Mouse (Mus musculus) limb, embryonic 13.5 days (tissue): ENCODE measurements at regions not wholly inside any gene's neighbourhood (a gene's known extent, or its start where the extent isn't known, plus 50 kb on each side); places are given as distances from the start of the nearest gene placed in this dataset.

Experiments used
- ATAC-seq: fragments of 200-750 bp; cut with Nextera tagmentation; 2 replicates; pipeline ENCODE4 v1.8.0; 2017; ENCODE audit warnings: low read depth, moderate number of reproducible peaks, moderate TSS enrichment; ENCODE audit not compliant: low FRiP score
- H3K27ac ChIP-seq: fragments of 300-500 bp; sonication (generic); 2 replicates; pipeline ENCODE4 v1.5.1; 2015; ENCODE audit warnings: inconsistent platforms, mild to moderate bottlenecking, moderate library complexity
- H3K27me3 ChIP-seq: fragments of 300-500 bp; sonication (generic); 2 replicates; pipeline ENCODE4 v1.6.1; 2015; ENCODE audit warnings: mild to moderate bottlenecking, inconsistent platforms
- H3K36me3 ChIP-seq: fragments of 300-500 bp; sonication (generic); 2 replicates; pipeline ENCODE4 v1.6.1; 2015; ENCODE audit warnings: inconsistent platforms, mild to moderate bottlenecking, moderate library complexity
- H3K4me1 ChIP-seq: fragments of 300-500 bp; sonication (generic); 2 replicates; pipeline ENCODE4 v1.6.1; 2015; ENCODE audit warnings: inconsistent platforms
- H3K4me2 ChIP-seq: fragments of 300-500 bp; sonication (generic); replicated peaks from 2 replicates; pipeline ENCODE4 v1.6.1; 2015; ENCODE audit warnings: inconsistent platforms, mild to moderate bottlenecking, moderate library complexity
- H3K4me3 ChIP-seq: fragments of 300-500 bp; sonication (generic); 2 replicates; pipeline ENCODE4 v1.5.1; 2015; ENCODE audit warnings: moderate library complexity, mild to moderate bottlenecking, inconsistent platforms
- H3K9ac ChIP-seq: fragments of 300-500 bp; sonication (generic); 2 replicates; pipeline ENCODE4 v1.6.1; 2015; ENCODE audit warnings: mild to moderate bottlenecking, inconsistent platforms
- H3K9me3 ChIP-seq: fragments of 300-500 bp; sonication (generic); 2 replicates; pipeline ENCODE4 v1.6.1; 2016; ENCODE audit warnings: inconsistent platforms
- WGBS: fragments of 180-500 bp; shearing (Covaris S2); methylation state at CpG from one replicate; pipeline ENCODE4 v1.1.7; 2015; 5-methylcytosine and 5-hydroxymethylcytosine counted together

- no peaks in the 10 kb centered on the region for H3K36me3 ChIP-seq
- no peak for ATAC-seq
- WGBS: 92% methylated on average over 1 of the region's 1 CpGs
These were observed 133.1 kb downstream of the Rap2a start for GRCm38 (mm10) chr14:120611311-120611710.

DNA sequence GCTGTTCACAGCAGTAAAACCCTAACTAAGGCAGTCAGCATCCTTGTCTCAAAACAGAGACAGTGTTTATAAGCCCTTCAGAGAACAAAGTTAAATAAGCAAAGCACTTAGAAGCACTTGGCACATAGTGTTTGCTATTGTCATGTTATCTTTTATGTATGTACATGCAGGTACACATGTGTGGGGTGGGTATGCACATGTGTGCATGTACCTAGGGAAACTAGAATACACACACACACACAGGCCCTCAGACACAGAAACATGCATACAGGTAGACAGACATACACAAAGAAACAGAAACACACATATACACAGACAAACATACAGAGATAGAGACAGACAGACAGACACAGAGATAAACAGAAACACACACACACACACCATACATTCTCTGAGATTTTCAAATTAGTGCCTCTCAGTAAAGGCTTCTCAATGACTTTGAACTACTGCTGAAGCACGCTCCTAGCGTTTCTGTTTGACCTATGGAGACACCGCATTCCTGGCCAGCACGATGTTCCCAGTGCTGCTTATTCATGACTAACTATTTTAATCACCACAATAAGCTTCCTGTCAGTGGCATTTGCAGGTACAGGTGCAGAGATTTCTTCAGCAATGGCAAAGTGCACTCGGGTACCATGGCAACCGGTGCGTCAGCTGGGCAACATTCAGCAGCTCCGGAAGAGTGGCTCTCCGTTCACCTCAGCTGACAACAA, 148.1 kb downstream of the Rap2a start:
- Histone ChIP-seq H3K9ac (no peak overlapping the region), H3K27ac (no peak overlapping the region), H3K9me3 (no peaks in the 10 kb centered on the region), H3K4me1 (no peaks in the 10 kb centered on the region), H3K4me3 (no peak overlapping the region), H3K4me2 (no peak overlapping the region), H3K36me3 (no peaks in the 10 kb centered on the region), H3K27me3 (no peaks in the 10 kb centered on the region)
- ATAC-seq: no peak
- WGBS: 78% methylated on average over 9 of the region's 9 CpGs

More at GRCm38 (mm10) chr14:120611311-120611710, 133.1 kb downstream of the Rap2a start:
- Histone ChIP-seq H3K27ac (no peak overlapping the region), H3K4me3 (no peak overlapping the region), H3K4me1 (no peaks in the 10 kb centered on the region), H3K9me3 (no peaks in the 10 kb centered on the region), H3K9ac (no peak overlapping the region), H3K27me3 (no peaks in the 10 kb centered on the region), H3K4me2 (no peak overlapping the region)

DNA sequence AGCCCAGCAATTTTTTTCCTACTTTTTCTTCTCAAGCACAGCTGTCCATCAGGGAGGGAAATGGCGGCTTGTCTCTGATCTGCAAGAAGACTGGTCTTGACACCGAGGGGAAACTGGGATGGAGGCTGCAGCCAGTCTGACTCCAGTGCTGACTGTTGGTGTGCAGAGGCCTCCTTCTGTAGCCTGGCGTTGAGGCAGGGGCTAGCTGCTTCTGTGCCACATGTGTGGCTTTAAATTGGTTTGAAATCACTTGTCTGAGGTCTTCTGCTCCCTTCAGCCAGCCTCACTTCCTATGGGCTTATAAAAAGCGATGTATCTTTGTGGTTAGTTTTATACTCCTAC, 148.7 kb downstream of the Rap2a start:
- H3K4me3 ChIP-seq: no peak overlapping the region
- H3K36me3 ChIP-seq: no peaks in the 10 kb centered on the region
- H3K9me3 ChIP-seq: no peaks in the 10 kb centered on the region
- no peak for ATAC-seq
- no peaks in the 10 kb centered on the region for H3K27me3 ChIP-seq
- H3K4me1 ChIP-seq: no peaks in the 10 kb centered on the region
- WGBS: 81% methylated on average over 4 of the region's 4 CpGs
- no peak overlapping the region for H3K4me2 ChIP-seq
- H3K9ac ChIP-seq: no peak overlapping the region
- H3K27ac ChIP-seq: no peak overlapping the region

DNA sequence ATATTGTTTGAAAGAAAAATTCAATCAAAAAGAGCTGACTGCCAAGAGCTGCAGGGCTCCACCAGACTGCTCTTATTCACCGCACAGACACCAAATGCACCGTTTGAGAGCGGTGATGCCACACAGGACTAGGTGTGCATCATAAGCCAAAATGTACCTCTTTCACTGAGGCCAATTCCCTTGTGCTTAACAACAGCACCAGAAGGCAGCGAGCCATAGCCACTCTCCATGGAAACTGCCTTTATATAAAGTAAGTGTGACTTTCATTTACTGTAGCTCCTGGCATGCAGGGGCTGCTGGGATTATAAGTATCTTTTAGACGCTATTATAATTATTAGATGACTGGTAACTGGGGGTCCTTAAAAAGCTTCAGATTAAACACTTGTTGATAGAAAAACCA, 154.5 kb downstream of the Rap2a start:
- ATAC-seq: no peak
- no peak overlapping the region for H3K4me2 ChIP-seq
- H3K4me3 ChIP-seq: no peak overlapping the region
- H3K27me3 ChIP-seq: no peaks in the 10 kb centered on the region
- H3K9me3 ChIP-seq: no peaks in the 10 kb centered on the region
- no peaks in the 10 kb centered on the region for H3K36me3 ChIP-seq
- no peak overlapping the region for H3K27ac ChIP-seq
- H3K4me1 ChIP-seq: peaks cover 8% of the 10 kb centered on the region
- no peak overlapping the region for H3K9ac ChIP-seq
- 73% methylated on average over 5 of the region's 5 CpGs for WGBS

- Histone ChIP-seq H3K9ac (no peak overlapping the region), H3K4me1 (peaks cover 8% of the 10 kb centered on the region), H3K9me3 (no peaks in the 10 kb centered on the region), H3K4me3 (no peak overlapping the region), H3K27me3 (no peaks in the 10 kb centered on the region), H3K36me3 (no peaks in the 10 kb centered on the region), H3K4me2 (no peak overlapping the region), H3K27ac (no peak overlapping the region)
- 90% methylated on average over 6 of the region's 6 CpGs for WGBS
- no peak for ATAC-seq
These were observed 158.6 kb downstream of the Rap2a start for GRCm38 (mm10) chr14:120636726-120637400.

DNA sequence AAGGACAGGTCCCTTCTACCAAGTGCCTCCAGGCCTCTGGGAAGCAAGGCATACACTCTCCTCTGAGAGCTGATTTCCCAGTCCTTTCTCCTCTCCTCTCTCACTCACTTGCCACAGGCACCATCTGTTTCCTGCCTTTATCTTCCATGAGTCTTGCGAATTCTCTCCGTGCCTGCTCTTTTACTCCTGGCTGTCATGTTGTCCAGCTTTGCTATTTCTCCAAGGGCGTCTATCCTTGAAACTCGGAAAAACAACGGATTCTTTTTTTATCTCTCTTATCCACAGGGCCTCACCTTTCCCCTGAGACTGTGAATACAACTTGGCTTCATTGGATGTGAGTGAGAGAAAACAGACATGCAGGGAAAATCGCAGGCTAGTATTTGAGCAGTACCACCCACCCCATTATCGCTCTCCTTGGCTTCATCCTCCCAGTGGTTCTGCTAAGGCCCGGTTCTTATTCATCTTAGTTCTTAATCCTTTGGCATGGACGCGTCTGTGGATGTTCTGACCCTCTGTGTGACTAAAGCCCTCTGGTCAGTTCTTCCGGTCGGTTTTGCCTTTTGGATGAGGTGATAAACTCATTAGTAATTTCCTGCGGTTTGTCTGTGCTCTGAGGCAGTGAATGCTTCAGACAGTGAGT, 159.4 kb downstream of the Rap2a start:
- no peak for ATAC-seq
- H3K27ac ChIP-seq: no peak overlapping the region
- H3K36me3 ChIP-seq: no peaks in the 10 kb centered on the region
- no peak overlapping the region for H3K9ac ChIP-seq
- no peaks in the 10 kb centered on the region for H3K27me3 ChIP-seq
- H3K4me3 ChIP-seq: no peak overlapping the region
- peaks cover 7% of the 10 kb centered on the region for H3K4me1 ChIP-seq
- no peak overlapping the region for H3K4me2 ChIP-seq
- H3K9me3 ChIP-seq: no peaks in the 10 kb centered on the region
- 61% methylated on average over 13 of the region's 13 CpGs for WGBS

DNA sequence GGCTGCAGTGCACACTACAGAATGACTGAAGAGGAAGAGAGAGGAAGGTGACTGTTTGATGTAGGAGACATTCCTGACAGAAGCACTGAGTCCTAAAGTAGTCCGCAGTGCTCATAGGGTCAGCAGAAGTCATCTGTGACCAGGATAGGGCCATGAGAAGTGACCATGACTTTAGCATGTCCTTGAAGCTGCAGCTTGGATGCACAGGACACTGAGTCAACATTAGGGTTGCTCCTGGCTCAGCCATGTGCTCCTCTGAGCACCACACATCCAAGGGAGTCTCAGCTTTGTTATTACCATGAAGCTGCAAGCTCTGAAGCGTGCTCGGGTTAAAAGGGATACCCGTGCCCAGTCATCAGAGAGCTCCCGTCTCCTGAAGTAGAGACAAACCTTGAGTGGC, 164.3 kb downstream of the Rap2a start:
- no peaks in the 10 kb centered on the region for H3K9me3 ChIP-seq

DNA sequence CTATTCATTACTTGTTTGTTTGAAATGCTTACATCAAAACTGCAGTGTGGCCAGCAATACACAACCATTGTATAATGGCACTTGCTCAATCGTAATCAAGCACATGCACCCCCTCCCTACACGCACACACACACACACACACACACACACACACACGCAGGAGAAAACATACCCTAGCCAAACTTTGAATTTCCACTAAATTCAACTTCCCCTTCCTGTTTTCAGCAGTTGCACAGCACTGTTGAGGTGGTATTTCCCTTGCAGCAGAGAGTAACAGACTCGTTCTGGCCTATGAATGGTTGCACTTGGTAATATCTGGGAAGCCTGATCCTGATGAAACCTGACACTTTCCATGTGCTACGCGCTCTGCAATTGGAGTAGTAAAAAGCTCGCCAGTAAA, 173.8 kb downstream of the Rap2a start:
- no peak for ATAC-seq
- H3K4me3 ChIP-seq: no peak overlapping the region
- H3K4me2 ChIP-seq: no peak overlapping the region
- H3K9me3 ChIP-seq: peaks cover 9% of the 10 kb centered on the region
- no peaks in the 10 kb centered on the region for H3K36me3 ChIP-seq
- whole genome bisulfite sequencing: 66% methylated on average over 7 of the region's 7 CpGs
- no peak overlapping the region for H3K27ac ChIP-seq
- H3K9ac ChIP-seq: no peak overlapping the region
- H3K27me3 ChIP-seq: no peaks in the 10 kb centered on the region
- H3K4me1 ChIP-seq: no peaks in the 10 kb centered on the region

More for the DNA sequence above, 164.3 kb downstream of the Rap2a start:
- Histone ChIP-seq H3K4me1 (no peaks in the 10 kb centered on the region), H3K36me3 (no peaks in the 10 kb centered on the region), H3K4me2 (no peak overlapping the region), H3K9ac (no peak overlapping the region), H3K4me3 (no peak overlapping the region), H3K27ac (no peak overlapping the region), H3K27me3 (no peaks in the 10 kb centered on the region)
- no peak for ATAC-seq
- WGBS: 90% methylated on average over 5 of the region's 5 CpGs

DNA sequence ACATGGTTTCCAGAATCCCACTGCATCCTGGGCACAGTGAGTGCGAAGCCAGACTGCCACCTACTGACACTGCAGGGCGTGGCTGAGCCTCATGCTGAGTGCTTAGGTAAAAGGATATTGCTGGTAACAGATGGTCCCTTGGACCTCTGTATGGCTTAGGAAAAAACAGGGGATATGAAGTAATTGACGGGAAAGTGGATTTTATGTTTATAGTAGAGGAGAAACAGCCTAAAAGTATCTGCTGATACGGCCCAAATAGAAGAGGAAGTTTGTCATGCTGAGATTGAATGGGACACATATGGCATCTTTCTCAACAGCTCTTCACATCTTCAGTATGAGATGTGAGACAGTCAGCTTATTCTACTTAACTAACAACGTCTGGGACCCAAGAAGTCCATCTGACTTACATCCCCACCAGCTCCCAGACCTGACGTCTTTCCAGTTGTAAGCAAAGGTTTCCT, 182.1 kb downstream of the Rap2a start:
- no peak for ATAC-seq
- Histone ChIP-seq H3K4me1 (no peaks in the 10 kb centered on the region), H3K27ac (no peak overlapping the region), H3K9ac (no peak overlapping the region), H3K9me3 (no peaks in the 10 kb centered on the region), H3K4me3 (no peak overlapping the region), H3K36me3 (no peaks in the 10 kb centered on the region), H3K27me3 (no peaks in the 10 kb centered on the region), H3K4me2 (no peak overlapping the region)
- WGBS: 56% methylated on average over 6 of the region's 6 CpGs

DNA sequence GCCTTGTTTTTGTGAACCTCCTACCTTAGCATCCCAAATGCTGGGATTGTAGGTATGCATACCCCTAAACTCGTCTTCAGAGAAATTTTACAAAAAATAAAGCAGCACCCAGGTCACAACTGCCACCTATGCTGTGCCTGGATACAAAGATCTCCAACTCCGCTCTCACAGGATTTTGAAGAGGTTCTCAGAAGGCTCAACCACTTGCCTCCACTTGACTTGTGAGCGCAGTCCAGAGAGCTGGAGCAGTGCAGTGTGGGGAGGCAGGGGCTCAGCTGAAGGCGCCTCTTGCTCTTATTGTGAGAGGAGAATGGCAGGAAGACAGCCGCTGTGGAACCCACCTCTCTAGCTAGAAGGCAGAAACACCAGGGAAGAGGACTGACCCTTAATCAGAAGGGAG, 182.9 kb downstream of the Rap2a start:
- Histone ChIP-seq H3K4me3 (no peak overlapping the region), H3K9ac (no peak overlapping the region), H3K36me3 (no peaks in the 10 kb centered on the region), H3K4me2 (no peak overlapping the region), H3K27ac (no peak overlapping the region), H3K9me3 (no peaks in the 10 kb centered on the region), H3K27me3 (no peaks in the 10 kb centered on the region), H3K4me1 (no peaks in the 10 kb centered on the region)
- 78% methylated on average over 5 of the region's 5 CpGs for WGBS
- no peak for ATAC-seq

DNA sequence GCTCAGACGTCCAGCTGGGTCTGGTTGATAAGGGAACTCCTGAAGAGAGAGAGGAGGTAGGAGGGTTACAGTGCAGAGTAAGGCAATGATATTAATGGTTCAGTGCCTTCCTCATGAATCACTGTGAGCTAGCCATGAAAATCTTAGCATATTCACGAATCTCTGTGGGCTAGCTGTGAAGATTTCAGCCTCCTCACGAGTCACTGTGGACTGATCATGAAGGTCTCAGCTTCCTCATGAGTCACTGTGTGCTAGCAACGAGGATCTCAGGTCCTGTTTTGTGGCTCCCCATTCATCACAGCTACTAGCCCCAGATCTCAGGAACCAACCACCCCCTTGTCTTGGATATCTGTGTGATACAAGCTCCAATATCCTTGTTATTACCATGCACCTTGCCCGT, 191.4 kb downstream of the Rap2a start:
- no peak overlapping the region for H3K4me2 ChIP-seq
- 77% methylated on average over 5 of the region's 5 CpGs for WGBS
- no peak overlapping the region for H3K4me3 ChIP-seq
- no peaks in the 10 kb centered on the region for H3K27me3 ChIP-seq
- H3K27ac ChIP-seq: no peak overlapping the region
- no peak for ATAC-seq
- no peaks in the 10 kb centered on the region for H3K4me1 ChIP-seq
- H3K36me3 ChIP-seq: no peaks in the 10 kb centered on the region
- no peaks in the 10 kb centered on the region for H3K9me3 ChIP-seq
- no peak overlapping the region for H3K9ac ChIP-seq

- H3K9me3 ChIP-seq: no peaks in the 10 kb centered on the region
- H3K36me3 ChIP-seq: no peaks in the 10 kb centered on the region
- no peak overlapping the region for H3K4me3 ChIP-seq
- ATAC-seq: no peak
- no peaks in the 10 kb centered on the region for H3K27me3 ChIP-seq
- no peak overlapping the region for H3K9ac ChIP-seq
- WGBS: 82% methylated on average over 2 of the region's 2 CpGs
- 0 out of 2 replicates have a peak, but pooled peaks cover 3% of the 10 kb centered on the region for H3K4me1 ChIP-seq
- no peak overlapping the region for H3K27ac ChIP-seq
- no peak overlapping the region for H3K4me2 ChIP-seq
These were observed 197.5 kb downstream of the Rap2a start for GRCm38 (mm10) chr14:120675752-120676151.
